Mouse (Mus musculus): ENCODE data around the gene Gm11627. TPM values are rescaled to one million over a fixed set of nuclear protein-coding genes. Genes with fewer than 3 reads are reported as not detected.

Gm11627 gene
- polyA plus RNA-seq, 1 experiment from 2014 or later = not detected

DNA sequence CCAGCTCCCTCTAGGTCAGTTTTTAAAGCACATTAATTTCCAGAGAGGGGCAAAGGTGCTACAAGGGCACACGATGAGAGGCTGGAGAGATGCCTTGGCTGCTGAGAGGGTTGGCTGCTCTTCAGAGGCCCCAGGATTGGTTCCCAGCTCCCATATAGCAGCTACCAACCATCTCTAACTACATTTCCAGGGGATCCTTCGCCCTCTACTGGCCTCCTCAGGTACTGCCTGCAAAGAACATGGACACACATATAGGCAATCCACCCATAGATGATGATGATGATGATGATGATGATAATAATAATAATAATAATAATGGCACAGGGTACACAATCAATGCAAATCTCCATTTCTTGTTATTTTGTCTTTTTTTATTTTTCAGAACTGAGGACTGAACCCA is 40.2 kb upstream of the Gm11627 start:
- Histone ChIP-seq H3K4me1 (ENCODE audit: insufficient read depth) (no peaks in the 10 kb centered on the region), H3K27ac (ENCODE audit: low read depth) (no peak overlapping the region), H3K4me3 (ENCODE audit: low read depth, low read length) (no peak overlapping the region), H3K9ac (replicated peaks) (no peak overlapping the region), H3K27me3 (ENCODE audit: insufficient read depth, low read length) (no peaks in the 10 kb centered on the region), H3K36me3 (replicated peaks; ENCODE audit: insufficient read depth, low read length) (no peaks in the 10 kb centered on the region), H3K4me2 (ENCODE audit: low read depth, low read length) (no peak overlapping the region), H3K9me3 (ENCODE audit: low read length) (no peaks in the 10 kb centered on the region)
- DNase-seq (no peak), ATAC-seq (no peak)
- 59% methylated on average over 2 of the region's 2 CpGs for WGBS (ENCODE audit: insufficient replicate concordance)
- TF ChIP-seq EP300 (IDR thresholded peaks at IDR 0.05; ENCODE audit: low read depth) (no peak), CTCF (IDR thresholded peaks at IDR 0.05; ENCODE audit: low read depth) (peak; percentile 41; the same call in 1 of the 2 replicates)

- ATAC-seq (no peak), DNase-seq (no peak)
- no peak overlapping the region for H3K27ac ChIP-seq (ENCODE audit: low read depth)
- no peak overlapping the region for H3K9ac ChIP-seq (replicated peaks)
- H3K4me1 ChIP-seq (ENCODE audit: insufficient read depth) = no peaks in the 10 kb centered on the region
- no peak for TF ChIP-seq EP300 (IDR thresholded peaks at IDR 0.05; ENCODE audit: low read depth)
- TF ChIP-seq CTCF (IDR thresholded peaks at IDR 0.05; ENCODE audit: low read depth) = no peak
- no peaks in the 10 kb centered on the region for H3K36me3 ChIP-seq (replicated peaks; ENCODE audit: insufficient read depth, low read length)
- H3K9me3 ChIP-seq (ENCODE audit: low read length) = no peaks in the 10 kb centered on the region
- H3K4me3 ChIP-seq (ENCODE audit: low read depth, low read length) = no peak overlapping the region
- H3K4me2 ChIP-seq (ENCODE audit: low read depth, low read length) = no peak overlapping the region
- 19% methylated on average over 6 of the region's 6 CpGs for WGBS (ENCODE audit: insufficient replicate concordance)
- H3K27me3 ChIP-seq (ENCODE audit: insufficient read depth, low read length) = peaks cover 39% of the 10 kb centered on the region
These were observed 32.0 kb upstream of the Gm11627 start for GRCm38 (mm10) chr11:102611317-102611705.

GRCm38 (mm10) chr11:102610675-102611316 is 31.5 kb upstream of the Gm11627 start:
- 46% methylated on average over 9 of the region's 9 CpGs for WGBS (ENCODE audit: insufficient replicate concordance)
- TF ChIP-seq EP300 (IDR thresholded peaks at IDR 0.05; ENCODE audit: low read depth) (no peak), CTCF (IDR thresholded peaks at IDR 0.05; ENCODE audit: low read depth) (no peak)

GRCm38 (mm10) chr11:102610260-102610659 is 31.0 kb upstream of the Gm11627 start:
- Histone ChIP-seq H3K9me3 (ENCODE audit: low read length) (no peaks in the 10 kb centered on the region), H3K9ac (replicated peaks) (no peak overlapping the region), H3K27me3 (ENCODE audit: insufficient read depth, low read length) (peaks cover 49% of the 10 kb centered on the region), H3K27ac (ENCODE audit: low read depth) (no peak overlapping the region), H3K4me1 (ENCODE audit: insufficient read depth) (no peaks in the 10 kb centered on the region), H3K36me3 (replicated peaks; ENCODE audit: insufficient read depth, low read length) (no peaks in the 10 kb centered on the region), H3K4me2 (ENCODE audit: low read depth, low read length) (no peak overlapping the region), H3K4me3 (ENCODE audit: low read depth, low read length) (no peak overlapping the region)
- WGBS (ENCODE audit: insufficient replicate concordance) = 66% methylated on average over 4 of the region's 4 CpGs
- DNase-seq = no peak
- TF ChIP-seq CTCF (IDR thresholded peaks at IDR 0.05; ENCODE audit: low read depth) (no peak), EP300 (IDR thresholded peaks at IDR 0.05; ENCODE audit: low read depth) (no peak)
- ATAC-seq = no peak

More at GRCm38 (mm10) chr11:102610675-102611316, 31.5 kb upstream of the Gm11627 start:
- Histone ChIP-seq H3K9me3 (ENCODE audit: low read length) (no peaks in the 10 kb centered on the region), H3K36me3 (replicated peaks; ENCODE audit: insufficient read depth, low read length) (no peaks in the 10 kb centered on the region), H3K4me3 (ENCODE audit: low read depth, low read length) (no peak overlapping the region), H3K4me1 (ENCODE audit: insufficient read depth) (no peaks in the 10 kb centered on the region), H3K27ac (ENCODE audit: low read depth) (no peak overlapping the region), H3K27me3 (ENCODE audit: insufficient read depth, low read length) (peaks cover 44% of the 10 kb centered on the region), H3K9ac (replicated peaks) (no peak overlapping the region), H3K4me2 (ENCODE audit: low read depth, low read length) (no peak overlapping the region)
- DNase-seq (no peak), ATAC-seq (no peak)

DNA sequence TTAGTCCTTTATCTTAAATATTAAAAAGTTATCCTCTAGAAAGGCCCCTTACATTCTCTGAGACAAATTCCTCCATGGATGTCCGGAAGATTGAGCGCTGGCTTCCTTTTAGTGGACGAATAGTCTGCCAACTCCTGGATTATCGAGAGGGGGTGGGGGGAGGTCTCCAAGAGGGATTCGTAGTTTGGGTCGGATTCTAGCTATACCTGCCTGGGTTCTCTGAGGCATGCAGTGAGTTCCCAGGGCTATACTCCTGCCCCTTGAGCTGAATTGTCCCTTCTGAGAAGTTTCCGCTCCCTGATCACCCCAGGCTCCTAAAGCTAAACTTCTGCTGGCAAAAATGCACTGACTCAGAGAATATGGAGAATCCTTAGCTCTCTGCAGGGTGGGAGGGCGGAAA is 30.2 kb upstream of the Gm11627 start:
- no peak overlapping the region for H3K9ac ChIP-seq (replicated peaks)
- DNase-seq (no peak), ATAC-seq (no peak)
- no peaks in the 10 kb centered on the region; the same call in 1 of the 2 replicates for H3K4me1 ChIP-seq (ENCODE audit: insufficient read depth)
- no peak overlapping the region for H3K4me2 ChIP-seq (ENCODE audit: low read depth, low read length)
- no peaks in the 10 kb centered on the region for H3K9me3 ChIP-seq (ENCODE audit: low read length)
- H3K27ac ChIP-seq (ENCODE audit: low read depth) = no peak overlapping the region
- no peak overlapping the region for H3K4me3 ChIP-seq (ENCODE audit: low read depth, low read length)
- WGBS (ENCODE audit: insufficient replicate concordance) = 65% methylated on average over 8 of the region's 8 CpGs
- H3K36me3 ChIP-seq (replicated peaks; ENCODE audit: insufficient read depth, low read length) = no peaks in the 10 kb centered on the region
- TF ChIP-seq CTCF (IDR thresholded peaks at IDR 0.05; ENCODE audit: low read depth) (no peak), EP300 (IDR thresholded peaks at IDR 0.05; ENCODE audit: low read depth) (no peak)
- H3K27me3 ChIP-seq (ENCODE audit: insufficient read depth, low read length) = peaks cover 57% of the 10 kb centered on the region

DNA sequence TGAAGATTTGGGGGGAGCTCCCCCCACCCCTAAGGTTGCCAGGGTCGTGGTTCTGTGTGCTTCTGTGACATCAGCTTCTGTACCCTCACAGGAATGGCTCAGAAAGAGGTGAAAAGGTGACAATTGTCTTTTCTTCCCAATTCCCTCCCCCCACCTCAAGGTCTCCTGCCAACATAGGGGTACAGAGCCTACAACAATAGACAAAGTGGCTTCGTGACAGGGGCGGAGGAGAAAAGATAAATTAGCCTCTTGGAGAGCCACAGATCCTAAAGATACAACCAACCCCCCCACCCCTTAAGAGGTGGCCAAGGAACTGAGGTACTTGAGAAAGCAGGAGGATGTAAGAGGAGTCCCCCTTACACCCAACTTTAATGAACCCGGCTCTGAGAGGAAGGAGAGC is 29.4 kb upstream of the Gm11627 start:
- peaks cover 65% of the 10 kb centered on the region for H3K27me3 ChIP-seq (ENCODE audit: insufficient read depth, low read length)
- H3K4me1 ChIP-seq (ENCODE audit: insufficient read depth) = peaks cover 3% of the 10 kb centered on the region; the same call in 1 of the 2 replicates
- H3K36me3 ChIP-seq (replicated peaks; ENCODE audit: insufficient read depth, low read length) = no peaks in the 10 kb centered on the region
- H3K9me3 ChIP-seq (ENCODE audit: low read length) = no peaks in the 10 kb centered on the region
- H3K9ac ChIP-seq (replicated peaks) = no peak overlapping the region
- H3K4me3 ChIP-seq (ENCODE audit: low read depth, low read length) = no peak overlapping the region
- no peak for DNase-seq
- no peak for ATAC-seq
- WGBS (ENCODE audit: insufficient replicate concordance) = 44% methylated on average over 4 of the region's 4 CpGs
- no peak overlapping the region for H3K4me2 ChIP-seq (ENCODE audit: low read depth, low read length)
- no peak overlapping the region for H3K27ac ChIP-seq (ENCODE audit: low read depth)
- TF ChIP-seq CTCF (IDR thresholded peaks at IDR 0.05; ENCODE audit: low read depth) (no peak), EP300 (IDR thresholded peaks at IDR 0.05; ENCODE audit: low read depth) (no peak)

All from liver, postnatal 0 days (tissue).